Mouse (Mus musculus): ENCODE measurements around the gene Hcn1. TPM values are rescaled to one million over a fixed set of nuclear protein-coding genes. Genes with fewer than 3 reads are reported as not detected.

Gene Hcn1
- total and polyA plus RNA-seq, 3 experiments = not detected

GRCm38 (mm10) chr13:117999767-118000488, 397.8 kb downstream of the Hcn1 start:
- TF ChIP-seq RAD21 (IDR thresholded peaks at IDR 0.05; ENCODE audit: low read depth, low read length) = no peak
- TF ChIP-seq SIN3A (IDR thresholded peaks at IDR 0.05; ENCODE audit: low read length) = no peak
- no peak for TF ChIP-seq MXI1 (IDR thresholded peaks at IDR 0.05; ENCODE audit: low read depth, low read length)
- TF ChIP-seq TAL1 (IDR thresholded peaks at IDR 0.05; ENCODE audit: low read length) = no peak
- no peak for TF ChIP-seq GABPA (IDR thresholded peaks at IDR 0.05; ENCODE audit: low read depth, low read length)
- TF ChIP-seq CHD1 (IDR thresholded peaks at IDR 0.05; ENCODE audit: low read depth, low read length) = no peak
- no peak for TF ChIP-seq ZNF384 (IDR thresholded peaks at IDR 0.05; ENCODE audit: low read depth, low read length)
- no peak for TF ChIP-seq ZMIZ1 (IDR thresholded peaks at IDR 0.05; ENCODE audit: low read depth, low read length)
- TF ChIP-seq ELF1 (IDR thresholded peaks at IDR 0.05; ENCODE audit: low read depth, low read length) = no peak
- no peak for TF ChIP-seq POLR2A (IDR thresholded peaks at IDR 0.05; ENCODE audit: control insufficient read depth in 1 of 2, insufficient read depth in 1 of 2, low read depth in 1 of 2, low read length in 2 of 2, poor library complexity in 1 of 2)
- no peak for TF ChIP-seq NRF1 (IDR thresholded peaks at IDR 0.05; ENCODE audit: insufficient read depth, low read depth, low read length, poor library complexity, severe bottlenecking)
- Histone ChIP-seq H3K9ac (ENCODE audit: control insufficient read depth, low read depth, low read length, poor library complexity, severe bottlenecking) (no peak overlapping the region), H3K27ac (ENCODE audit: control insufficient read depth, low read depth, low read length) (no peak overlapping the region), H3K36me3 (ENCODE audit: control insufficient read depth in 1 of 2, insufficient read depth in 2 of 2, low read length in 2 of 2) (no peaks in the 10 kb centered on the region), H3K4me3 (ENCODE audit: control insufficient read depth in 1 of 2, insufficient read depth in 1 of 2, low read depth in 2 of 2, low read length in 2 of 2) (no peak overlapping the region), H3K79me2 (ENCODE audit: control insufficient read depth, insufficient read depth, low read length, poor library complexity) (no peaks in the 10 kb centered on the region), H3K27me3 (ENCODE audit: control insufficient read depth in 1 of 2, insufficient read depth in 2 of 2, low read length in 2 of 2) (no peaks in the 10 kb centered on the region), H3K4me1 (ENCODE audit: control insufficient read depth in 1 of 2, insufficient read depth in 2 of 2, low read length in 2 of 2) (no peaks in the 10 kb centered on the region), H3K9me3 (replicated peaks; ENCODE audit: insufficient read depth, low read length) (no peaks in the 10 kb centered on the region)
- no peak for DNase-seq (ENCODE audit: low read depth, low spot score)

GRCm38 (mm10) chr13:118000538-118000937, 398.4 kb downstream of the Hcn1 start:
- DNase-seq (ENCODE audit: low read depth, low spot score) = no peak
- H3K4me1 ChIP-seq (ENCODE audit: control insufficient read depth in 1 of 2, insufficient read depth in 2 of 2, low read length in 2 of 2) = no peaks in the 10 kb centered on the region
- no peak overlapping the region for H3K27ac ChIP-seq (ENCODE audit: control insufficient read depth, low read depth, low read length)
- no peak overlapping the region for H3K9ac ChIP-seq (ENCODE audit: control insufficient read depth, low read depth, low read length, poor library complexity, severe bottlenecking)
- no peaks in the 10 kb centered on the region for H3K79me2 ChIP-seq (ENCODE audit: control insufficient read depth, insufficient read depth, low read length, poor library complexity)
- no peaks in the 10 kb centered on the region for H3K9me3 ChIP-seq (replicated peaks; ENCODE audit: insufficient read depth, low read length)
- H3K4me3 ChIP-seq (ENCODE audit: control insufficient read depth in 1 of 2, insufficient read depth in 1 of 2, low read depth in 2 of 2, low read length in 2 of 2) = no peak overlapping the region
- TF ChIP-seq MXI1 (IDR thresholded peaks at IDR 0.05; ENCODE audit: low read depth, low read length) = no peak
- no peak for TF ChIP-seq ELF1 (IDR thresholded peaks at IDR 0.05; ENCODE audit: low read depth, low read length)
- TF ChIP-seq ZKSCAN1 (IDR thresholded peaks at IDR 0.05; ENCODE audit: low read depth, low read length) = no peak
- no peak for TF ChIP-seq UBTF (IDR thresholded peaks at IDR 0.05; ENCODE audit: borderline replicate concordance, insufficient read depth, low read depth, low read length)
- no peak for TF ChIP-seq KAT2A (conservative IDR thresholded peaks at IDR 0.05; ENCODE audit: low read depth, low read length)
- TF ChIP-seq ETS1 (IDR thresholded peaks at IDR 0.05; ENCODE audit: low read depth, low read length) = no peak
- no peak for TF ChIP-seq RCOR1 (IDR thresholded peaks at IDR 0.05; ENCODE audit: low read depth, low read length)
- TF ChIP-seq POLR2AphosphoS2 (IDR thresholded peaks at IDR 0.05; ENCODE audit: low read length) = no peak
- no peak for TF ChIP-seq CHD1 (IDR thresholded peaks at IDR 0.05; ENCODE audit: low read depth, low read length)
- TF ChIP-seq ZNF384 (IDR thresholded peaks at IDR 0.05; ENCODE audit: low read depth, low read length) = no peak
- TF ChIP-seq POLR2A (IDR thresholded peaks at IDR 0.05; ENCODE audit: control insufficient read depth in 1 of 2, insufficient read depth in 1 of 2, low read depth in 1 of 2, low read length in 2 of 2, poor library complexity in 1 of 2) = no peak
- no peaks in the 10 kb centered on the region for H3K36me3 ChIP-seq (ENCODE audit: control insufficient read depth in 1 of 2, insufficient read depth in 2 of 2, low read length in 2 of 2)
- H3K27me3 ChIP-seq (ENCODE audit: control insufficient read depth in 1 of 2, insufficient read depth in 2 of 2, low read length in 2 of 2) = no peaks in the 10 kb centered on the region
